Mouse (Mus musculus) lung, embryonic 16.5 days (tissue): Measurements from ENCODE around the gene Pacs2. TPM values are rescaled to one million over a fixed set of nuclear protein-coding genes. Genes with fewer than 3 reads are reported as not detected.

Experiments
- ATAC-seq: fragments of 200-750 bp; cut with Nextera tagmentation; 2 replicates; pipeline ENCODE4 v1.8.0; 2017; ENCODE audit warnings: low read depth, mild to moderate bottlenecking, moderate library complexity
- H3K27ac ChIP-seq: fragments of 300-500 bp; sonication (generic); 2 replicates; pipeline ENCODE4 v1.5.1; 2014; ENCODE audit warnings: mild to moderate bottlenecking, control low read depth, low read length
- H3K27me3 ChIP-seq: fragments of 300-500 bp; sonication (generic); 2 replicates; pipeline ENCODE4 v1.6.1; 2014; ENCODE audit warnings: low read depth, low read length, mixed read lengths; ENCODE audit not compliant: control insufficient read depth, insufficient read depth
- H3K36me3 ChIP-seq: fragments of 300-500 bp; sonication (generic); 2 replicates; pipeline ENCODE4 v1.6.1; 2014; ENCODE audit warnings: low read length; ENCODE audit not compliant: control insufficient read depth, insufficient read depth
- H3K4me1 ChIP-seq: fragments of 300-500 bp; sonication (generic); replicated peaks from 2 replicates; pipeline ENCODE4 v1.6.1; 2014; ENCODE audit warnings: low read length, mixed read lengths; ENCODE audit not compliant: control insufficient read depth, insufficient read depth
- H3K4me2 ChIP-seq: fragments of 300-500 bp; sonication (generic); 2 replicates; pipeline ENCODE4 v1.6.1; 2014; ENCODE audit warnings: low read depth, low read length, control low read depth
- H3K4me3 ChIP-seq: fragments of 300-500 bp; sonication (generic); 2 replicates; pipeline ENCODE4 v1.5.1; 2014; ENCODE audit warnings: mild to moderate bottlenecking, low read length, control low read depth
- H3K9ac ChIP-seq: fragments of 300-500 bp; sonication (generic); 2 replicates; pipeline ENCODE4 v1.6.1; 2014; ENCODE audit warnings: low read length, control low read depth
- H3K9me3 ChIP-seq: fragments of 300-500 bp; sonication (generic); 2 replicates; pipeline ENCODE4 v1.6.1; 2016; ENCODE audit warnings: low read length; ENCODE audit not compliant: control insufficient read depth
- WGBS: fragments of 180-500 bp; shearing (Covaris S2); extraction: QIAGEN DNeasy Blood & Tissue Kit; methylation state at CpG from one replicate; pipeline ENCODE4 v1.1.7; 2014; 5-methylcytosine and 5-hydroxymethylcytosine counted together
- polyA plus RNA-seq: library from polyadenylated mRNA; unstranded; fragments of >200 nt; fragmentation: Nextera tagmentation; extraction: Ambion mirVana; gene quantifications from 2 replicates; pipeline ENCODE4 v1.2.1, GENCODE M21; 2015

Pacs2 gene
- polyA plus RNA-seq, 1 experiment from 2014 or later, result 12.2 TPM

DNA sequence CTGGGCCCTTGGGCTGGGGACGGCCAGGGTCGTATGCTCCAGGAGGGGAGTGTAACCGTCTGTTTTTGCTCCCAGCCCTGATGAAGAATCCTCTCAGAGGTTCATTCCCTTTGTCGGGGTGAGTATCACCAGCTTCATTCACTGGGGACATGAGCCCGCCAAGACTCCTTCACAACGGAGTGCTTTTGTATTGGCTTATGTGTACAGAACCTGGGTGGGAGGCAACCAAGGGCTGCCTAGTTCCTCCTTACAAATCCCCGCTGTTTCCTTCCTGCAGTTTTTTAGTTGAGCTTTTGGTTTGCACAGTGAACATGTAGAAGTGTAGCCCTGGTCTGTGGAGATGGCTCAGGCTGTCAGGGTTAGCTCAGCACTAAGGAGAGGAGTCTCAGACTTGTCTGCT lies 53.7 kb downstream of the Pacs2 start:
- Histone ChIP-seq H3K4me1 (no peaks in the 10 kb centered on the region), H3K4me2 (no peak overlapping the region), H3K27ac (no peak overlapping the region), H3K9ac (no peak overlapping the region), H3K36me3 (peaks cover 2% of the 10 kb centered on the region; the same call in 1 of the 2 replicates), H3K27me3 (no peaks in the 10 kb centered on the region), H3K4me3 (no peak overlapping the region), H3K9me3 (no peaks in the 10 kb centered on the region)
- ATAC-seq, result no peak
- WGBS, result 84% methylated on average over 7 of the region's 7 CpGs

DNA sequence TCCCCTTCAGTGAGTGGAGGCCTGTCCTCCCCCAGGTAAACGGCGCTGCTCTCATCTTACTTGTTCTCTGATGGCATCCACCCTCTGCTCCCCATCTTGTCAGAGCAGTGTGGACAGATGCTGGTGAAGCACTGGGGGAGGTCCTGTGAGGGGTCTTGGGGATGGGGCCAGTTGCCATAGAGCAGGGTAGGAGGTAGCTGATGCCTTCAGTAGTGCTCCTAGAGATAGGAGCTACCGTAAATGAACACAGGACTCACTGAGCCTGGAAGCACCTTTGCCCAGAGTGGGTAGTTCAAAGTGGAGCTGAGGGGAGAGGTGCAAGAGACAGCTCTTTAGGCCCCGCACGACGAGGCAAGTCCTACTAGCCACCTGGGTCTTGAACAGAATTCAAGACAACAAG lies 55.1 kb downstream of the Pacs2 start:
- 89% methylated on average over 6 of the region's 6 CpGs for WGBS
- H3K36me3 ChIP-seq, result peaks cover 2% of the 10 kb centered on the region; the same call in 1 of the 2 replicates
- H3K27ac ChIP-seq, result no peak overlapping the region
- no peak overlapping the region for H3K4me3 ChIP-seq
- no peak overlapping the region for H3K4me2 ChIP-seq
- ATAC-seq, result no peak
- peaks cover 6% of the 10 kb centered on the region; the same call in 1 of the 2 replicates for H3K4me1 ChIP-seq
- H3K27me3 ChIP-seq, result no peaks in the 10 kb centered on the region
- no peaks in the 10 kb centered on the region for H3K9me3 ChIP-seq
- H3K9ac ChIP-seq, result no peak overlapping the region

DNA sequence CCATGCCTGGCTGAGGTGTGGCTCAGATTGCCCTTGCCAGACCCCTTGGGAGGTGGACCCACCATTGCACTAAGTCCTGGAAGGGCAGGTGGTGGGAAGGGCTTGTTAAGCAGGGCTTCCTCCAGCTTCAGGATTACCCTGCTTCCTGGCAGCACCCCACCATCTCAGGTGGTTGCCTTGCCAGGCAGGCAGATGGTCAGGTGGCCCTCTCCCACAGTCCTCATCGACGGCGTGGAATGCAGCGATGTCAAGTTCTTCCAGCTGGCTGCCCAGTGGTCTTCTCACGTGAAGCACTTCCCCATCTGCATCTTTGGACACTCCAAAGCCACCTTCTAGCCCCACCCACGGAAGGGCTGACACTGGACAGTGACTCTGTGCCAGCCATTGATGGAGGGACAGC lies 57.0 kb downstream of the Pacs2 start:
- Histone ChIP-seq H3K9ac (no peak overlapping the region), H3K9me3 (no peaks in the 10 kb centered on the region), H3K36me3 (peaks cover 2% of the 10 kb centered on the region; the same call in 1 of the 2 replicates), H3K4me2 (no peak overlapping the region), H3K27me3 (no peaks in the 10 kb centered on the region), H3K4me1 (peaks cover 17% of the 10 kb centered on the region; the same call in 1 of the 2 replicates), H3K4me3 (no peak overlapping the region), H3K27ac (no peak overlapping the region)
- no peak for ATAC-seq
- WGBS, result 81% methylated on average over 6 of the region's 6 CpGs

DNA sequence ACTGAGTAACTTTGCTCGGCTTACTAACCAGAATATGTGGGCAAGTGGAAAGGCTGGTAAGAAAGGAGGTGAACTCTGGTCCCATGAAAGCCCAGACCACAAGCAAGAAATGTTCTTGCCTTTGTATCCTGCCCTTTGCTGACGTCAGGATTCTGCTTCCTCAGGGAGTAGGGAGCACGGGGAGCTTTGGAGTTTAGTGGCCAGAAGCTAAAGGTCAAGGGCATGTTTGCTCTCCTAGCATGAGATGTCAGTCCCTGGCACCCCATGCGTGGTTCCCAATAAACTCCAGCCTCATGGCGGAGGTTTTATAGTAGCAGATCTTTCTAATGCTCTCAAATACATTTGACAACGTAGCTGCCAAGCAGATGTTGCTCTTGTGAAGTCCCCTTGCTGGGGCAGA lies 57.5 kb downstream of the Pacs2 start:
- WGBS, result 70% methylated on average over 6 of the region's 6 CpGs
- no peak overlapping the region for H3K27ac ChIP-seq
- no peak for ATAC-seq
- H3K9ac ChIP-seq, result no peak overlapping the region
- peaks cover 17% of the 10 kb centered on the region; the same call in 1 of the 2 replicates for H3K4me1 ChIP-seq
- peaks cover 2% of the 10 kb centered on the region; the same call in 1 of the 2 replicates for H3K36me3 ChIP-seq
- no peak overlapping the region for H3K4me3 ChIP-seq
- H3K27me3 ChIP-seq, result no peaks in the 10 kb centered on the region
- H3K4me2 ChIP-seq, result no peak overlapping the region
- H3K9me3 ChIP-seq, result no peaks in the 10 kb centered on the region

DNA sequence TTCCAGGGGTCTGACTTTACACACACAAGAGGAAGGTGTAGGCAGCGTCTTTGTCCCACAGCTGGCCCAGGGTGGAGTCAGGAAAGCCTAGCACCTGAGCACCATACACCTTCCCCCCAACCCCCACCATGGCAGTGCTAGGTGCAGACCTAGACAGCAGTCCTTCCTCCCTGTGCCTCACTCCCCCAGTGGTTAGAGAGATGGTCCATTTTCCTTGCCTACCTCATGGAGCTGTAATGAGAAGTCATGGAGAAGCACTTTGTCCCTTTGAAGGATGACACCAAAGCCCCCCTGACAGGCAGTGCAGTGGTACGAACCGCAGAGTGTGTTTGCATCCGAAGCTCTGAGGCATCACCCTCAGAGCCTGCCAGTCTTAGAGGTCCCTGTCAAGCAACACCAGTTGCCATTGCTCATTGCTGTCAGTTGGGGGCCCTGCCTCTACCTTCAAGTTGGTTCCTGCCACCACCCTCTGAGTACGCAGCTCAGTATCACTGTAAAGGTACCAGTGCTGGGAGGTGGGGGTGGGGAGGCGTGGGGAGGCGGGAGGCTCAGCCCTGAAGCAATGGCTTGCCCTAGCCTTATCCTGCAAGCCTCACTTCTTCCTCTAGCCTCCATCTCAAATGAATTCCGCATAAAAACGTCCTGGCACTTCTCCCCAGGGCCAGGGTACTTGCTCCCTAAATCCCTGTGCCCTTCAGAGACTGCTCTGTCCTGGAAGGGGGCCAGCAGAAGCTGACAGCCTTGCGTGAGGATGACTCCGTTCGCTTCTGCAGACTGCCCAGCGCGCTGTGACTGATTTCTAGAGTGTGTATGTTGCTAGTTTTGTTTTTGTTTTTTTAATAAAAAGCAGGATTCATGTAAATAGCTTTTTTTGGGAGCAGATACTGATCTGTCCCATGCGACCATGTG lies 59.4 kb downstream of the Pacs2 start:
- 10% methylated on average over 15 of the region's 15 CpGs for WGBS
- H3K4me3 ChIP-seq, result peak overlapping the region; percentile 56
- H3K9ac ChIP-seq, result peak overlapping the region; percentile 73
- H3K27me3 ChIP-seq, result no peaks in the 10 kb centered on the region
- peak overlapping the region; percentile 91 for H3K4me2 ChIP-seq
- peak overlapping the region; percentile 85 for H3K27ac ChIP-seq
- H3K36me3 ChIP-seq, result peaks cover 2% of the 10 kb centered on the region; the same call in 1 of the 2 replicates
- ATAC-seq, result peak; percentile 54
- no peaks in the 10 kb centered on the region for H3K9me3 ChIP-seq
- H3K4me1 ChIP-seq, result peaks cover 17% of the 10 kb centered on the region; the same call in 1 of the 2 replicates

DNA sequence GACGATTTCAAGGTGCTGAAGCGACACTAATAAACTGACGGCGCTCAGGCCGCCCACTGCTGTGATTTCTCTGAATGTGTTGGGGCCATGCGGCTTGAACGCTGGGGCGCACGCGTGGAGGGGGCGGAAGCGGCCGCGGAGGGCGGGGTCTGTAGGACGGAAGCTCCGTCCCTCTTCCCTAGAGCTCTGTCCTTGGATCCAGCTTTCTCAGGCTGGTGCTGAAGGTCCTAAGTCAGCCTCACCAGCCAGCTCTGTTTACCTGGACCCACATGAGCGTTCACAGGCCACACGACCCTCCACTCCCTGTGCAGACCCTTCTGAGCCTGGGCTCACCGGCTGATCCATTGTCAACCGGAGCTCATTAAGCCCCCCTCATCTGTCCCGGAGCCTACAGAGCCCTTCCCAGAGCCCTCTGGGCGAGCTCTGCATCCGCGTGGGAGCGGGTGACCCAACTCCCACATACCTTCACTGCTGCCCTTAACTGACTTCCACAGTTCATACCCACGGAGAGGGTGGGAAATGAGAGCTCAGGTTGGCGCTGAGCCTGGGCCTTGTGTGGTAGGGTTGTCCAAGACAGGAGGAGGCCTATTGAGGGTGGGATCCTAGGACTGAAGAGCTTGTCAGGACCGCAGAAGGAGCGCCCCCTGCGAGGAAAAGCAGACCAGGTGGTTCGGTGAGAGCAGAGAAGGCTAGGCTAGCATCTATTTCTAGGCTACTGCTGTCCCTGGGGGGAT lies 60.2 kb downstream of the Pacs2 start, which contains the start of gene Tex22:
Gene Tex22, plus strand, starts transcription at position 174 of the 734 bp plus-strand sequence.
- peak; percentile 95 for ATAC-seq
- WGBS, result 4% methylated on average over 32 of the region's 32 CpGs
- no peaks in the 10 kb centered on the region for H3K9me3 ChIP-seq
- H3K9ac ChIP-seq, result peak within 1 kb of the TSS; percentile 73
- H3K4me3 ChIP-seq, result peak within 1 kb of the TSS; percentile 56
- H3K4me2 ChIP-seq, result peak within 1 kb of the TSS; percentile 91
- peaks cover 17% of the 10 kb centered on the region; the same call in 1 of the 2 replicates for H3K4me1 ChIP-seq
- peaks cover 2% of the 10 kb centered on the region; the same call in 1 of the 2 replicates for H3K36me3 ChIP-seq
- H3K27ac ChIP-seq, result peak within 1 kb of the TSS; percentile 85
- no peaks in the 10 kb centered on the region for H3K27me3 ChIP-seq

DNA sequence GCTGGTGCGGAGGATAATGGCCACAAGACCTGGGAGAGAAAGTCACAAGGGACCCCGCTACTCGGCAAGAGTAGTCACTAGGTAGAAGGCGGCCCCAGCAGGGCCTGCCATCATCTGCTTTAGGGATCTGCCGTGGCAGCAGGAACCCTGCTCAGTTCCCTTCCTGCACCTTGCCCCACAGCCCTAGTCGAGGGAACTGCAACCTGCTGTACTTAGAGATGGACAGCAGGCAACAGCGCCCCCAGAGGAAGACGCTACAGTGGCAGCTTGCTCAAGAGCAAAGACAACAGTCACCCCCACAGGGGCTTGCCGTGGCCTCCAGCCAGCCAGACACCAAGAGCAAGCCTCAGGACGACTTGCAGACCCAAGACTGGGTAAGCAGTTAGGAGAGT lies 60.8 kb downstream of the Pacs2 start:
- Histone ChIP-seq H3K9ac (peak overlapping the region; percentile 73), H3K27me3 (no peaks in the 10 kb centered on the region), H3K4me3 (peak overlapping the region; percentile 56), H3K4me2 (peak overlapping the region; percentile 91), H3K36me3 (peaks cover 2% of the 10 kb centered on the region; the same call in 1 of the 2 replicates), H3K9me3 (no peaks in the 10 kb centered on the region), H3K27ac (peak overlapping the region; percentile 85), H3K4me1 (peaks cover 17% of the 10 kb centered on the region; the same call in 1 of the 2 replicates)
- ATAC-seq, result peak; percentile 73
- 6% methylated on average over 10 of the region's 10 CpGs for WGBS

DNA sequence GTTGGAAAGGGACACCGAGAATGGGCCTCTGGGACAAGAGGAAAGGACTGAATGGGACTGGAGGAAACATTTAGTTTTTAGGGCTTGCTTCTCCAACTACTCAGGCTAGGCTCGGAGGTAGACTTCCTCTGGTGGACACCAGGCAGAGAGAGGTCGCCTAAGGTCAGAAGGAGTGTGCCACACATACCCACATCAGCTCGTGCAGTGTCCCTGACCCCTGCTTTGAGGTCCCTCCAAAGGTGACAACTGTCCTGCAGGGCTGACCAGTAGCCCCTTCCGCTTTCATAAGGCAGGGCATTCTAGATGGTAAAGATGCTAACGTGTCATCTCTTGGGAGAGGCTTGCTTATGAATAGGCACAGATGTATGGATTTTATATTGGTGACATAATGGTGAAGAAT lies 61.2 kb downstream of the Pacs2 start:
- H3K36me3 ChIP-seq, result 0 out of 2 replicates have a peak, but pooled peaks cover 2% of the 10 kb centered on the region
- no peak for ATAC-seq
- 0 out of 2 replicates have a peak overlapping the region, but pooled peaks have one; percentile 56 for H3K4me3 ChIP-seq
- peaks cover 17% of the 10 kb centered on the region; the same call in 1 of the 2 replicates for H3K4me1 ChIP-seq
- H3K9ac ChIP-seq, result peak overlapping the region; percentile 50
- no peak overlapping the region for H3K27ac ChIP-seq
- H3K4me2 ChIP-seq, result peak overlapping the region; percentile 91
- no peaks in the 10 kb centered on the region for H3K9me3 ChIP-seq
- 50% methylated on average over 6 of the region's 6 CpGs for WGBS
- no peaks in the 10 kb centered on the region for H3K27me3 ChIP-seq

DNA sequence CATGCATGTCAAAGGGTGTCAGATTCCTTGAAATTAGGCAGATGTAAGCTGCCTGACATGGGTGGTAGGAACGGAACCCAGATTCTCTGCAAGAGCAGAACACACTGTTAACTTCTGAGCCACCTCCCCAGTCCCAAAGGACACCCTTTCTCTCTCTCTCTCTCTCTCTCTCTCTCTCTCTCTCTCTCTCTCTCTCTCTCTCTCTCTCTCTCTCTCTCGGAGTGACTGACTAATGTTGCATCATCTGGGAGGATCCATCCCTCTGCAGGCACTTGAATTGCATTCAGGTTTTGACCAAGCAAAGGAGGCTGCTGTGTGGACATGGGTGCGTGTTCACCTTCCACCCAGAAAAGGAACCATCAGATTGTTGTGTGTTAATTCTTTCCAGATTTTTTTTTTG lies 73.0 kb downstream of the Pacs2 start:
- Histone ChIP-seq H3K27ac (no peak overlapping the region), H3K9ac (no peak overlapping the region), H3K4me2 (no peak overlapping the region), H3K27me3 (no peaks in the 10 kb centered on the region), H3K36me3 (no peaks in the 10 kb centered on the region), H3K9me3 (no peaks in the 10 kb centered on the region), H3K4me3 (no peak overlapping the region), H3K4me1 (no peaks in the 10 kb centered on the region)
- no peak for ATAC-seq
- 65% methylated on average over 2 of the region's 3 CpGs for WGBS
